Mouse (Mus musculus) frontal cortex, adult 2 months (tissue): ENCODE results near the gene Pip5kl1. TPM values are rescaled to one million over a fixed set of nuclear protein-coding genes. Genes with fewer than 3 reads are reported as not detected.

Source experiments
- DNase-seq, 2 experiments: peaks; one replicate each; pipeline ENCODE4 v3.0.0; 2022; ENCODE audit warnings: low spot score in 1 of 2; ENCODE audit errors: extremely low spot score in 1 of 2
- polyA plus RNA-seq: library from polyadenylated mRNA; depleted of rRNA; stranded (reverse); fragments of >200 nt; gene quantifications from 2 replicates; pipeline ENCODE4 v1.2.3, GENCODE M21; 2012; rRNA removed

The Pip5kl1 gene
- polyA plus RNA-seq, 1 experiment, result 22.7 TPM

- DNase-seq, result peak; percentile 62 to 89
These were observed 57.3 kb downstream of the Pip5kl1 start for GRCm38 (mm10) chr2:32631737-32632394.

Other genes with a start within 250 kb of the Pip5kl1 start
- 164 and 170 TPM in 2 replicates for gene Ciz1, start 222.5 kb upstream of the Pip5kl1 start, polyA plus RNA-seq
- gene Dnm1, start 221.5 kb upstream of the Pip5kl1 start, polyA plus RNA-seq, result 1,288 and 1,302 TPM in 2 replicates
- 396 and 571 TPM in 2 replicates for gene 1110008P14Rik, start 192.9 kb upstream of the Pip5kl1 start, polyA plus RNA-seq
- gene Lcn2, start 186.5 kb upstream of the Pip5kl1 start, polyA plus RNA-seq, result 0.18 and 0.80 TPM in 2 replicates
- gene Ptges2, start 178.9 kb upstream of the Pip5kl1 start, polyA plus RNA-seq, result 53.2 and 59.4 TPM in 2 replicates
- gene Naif1, start 124.3 kb upstream of the Pip5kl1 start, polyA plus RNA-seq, result 3.1 and 3.2 TPM in 2 replicates
- 44.3 and 49.9 TPM in 2 replicates for gene Slc25a25, start 123.4 kb upstream of the Pip5kl1 start, polyA plus RNA-seq
- 34.3 and 41.8 TPM in 2 replicates for gene Fam102a, start 39.5 kb upstream of the Pip5kl1 start, polyA plus RNA-seq
- 145 and 160 TPM in 2 replicates for gene Dpm2, start 3.9 kb upstream of the Pip5kl1 start, polyA plus RNA-seq
- gene 9430097D07Rik, start 887 bp downstream of the Pip5kl1 start, polyA plus RNA-seq, result 0.38 and 0.46 TPM in 2 replicates
- gene St6galnac4, start 12.3 kb downstream of the Pip5kl1 start, polyA plus RNA-seq, result 32.4 and 34.4 TPM in 2 replicates
- gene St6galnac6, start 24.9 kb downstream of the Pip5kl1 start, polyA plus RNA-seq, result 98.8 and 112 TPM in 2 replicates
- gene Ak1, start 47.0 kb downstream of the Pip5kl1 start, polyA plus RNA-seq, result 151 and 154 TPM in 2 replicates
- 34.7 and 37.7 TPM in 2 replicates for gene Eng, start 71.8 kb downstream of the Pip5kl1 start, polyA plus RNA-seq
- 16.8 and 24.8 TPM in 2 replicates for gene Fpgs, start 129.3 kb downstream of the Pip5kl1 start, polyA plus RNA-seq
- gene Cdk9, start 138.3 kb downstream of the Pip5kl1 start, polyA plus RNA-seq, result 250 and 268 TPM in 2 replicates
- gene Sh2d3c, start 146.3 kb downstream of the Pip5kl1 start, polyA plus RNA-seq, result 28.1 and 28.6 TPM in 2 replicates
- gene 6330409D20Rik, start 166.2 kb downstream of the Pip5kl1 start, polyA plus RNA-seq, result 3.2 and 3.5 TPM in 2 replicates
- 60.0 and 69.0 TPM in 2 replicates for gene Tor2a, start 182.4 kb downstream of the Pip5kl1 start, polyA plus RNA-seq
- 1.7 and 1.9 TPM in 2 replicates for gene Ttc16, start 200.8 kb downstream of the Pip5kl1 start, polyA plus RNA-seq
- 7.9 and 8.9 TPM in 2 replicates for gene Ptrh1, start 201.0 kb downstream of the Pip5kl1 start, polyA plus RNA-seq
- 1.8 and 4.8 TPM in 2 replicates for gene Cfap157, start 209.6 kb downstream of the Pip5kl1 start, polyA plus RNA-seq